Mouse (Mus musculus) urinary bladder, adult 2 months (tissue): ENCODE results near the gene Sit1. TPM values are rescaled to one million over a fixed set of nuclear protein-coding genes. Genes with fewer than 3 reads are reported as not detected.
"Not testable (repeated sequence)": the region's sequence is repeated elsewhere in the genome, so short reads cannot be mapped to it uniquely, and the experiment has no call there.

ENCODE experiments used
- DNase-seq: peaks from one replicate; pipeline ENCODE4 v3.0.0; 2022; ENCODE audit warnings: low spot score
- polyA plus RNA-seq: library from polyadenylated mRNA; depleted of rRNA; stranded (reverse); fragments of >200 nt; gene quantifications from 2 replicates; pipeline ENCODE4 v1.2.3, GENCODE M21; 2012

Gene Sit1
- polyA plus RNA-seq, 1 experiment = 0.41 TPM

- peak; percentile 60 for DNase-seq
These were observed 16.1 kb upstream of the Sit1 start, which contains the start of gene Arhgef39 for GRCm38 (mm10) chr4:43499407-43500333. Gene Arhgef39, minus strand, starts transcription at chr4:43499695.

GRCm38 (mm10) chr4:43498983-43499382 lies 15.4 kb upstream of the Sit1 start:
- no peak for DNase-seq

GRCm38 (mm10) chr4:43497946-43498345 lies 14.4 kb upstream of the Sit1 start:
- DNase-seq = no peak

- no peak for DNase-seq
These were observed 13.9 kb upstream of the Sit1 start for GRCm38 (mm10) chr4:43497405-43497804.

GRCm38 (mm10) chr4:43496587-43496986 lies 13.1 kb upstream of the Sit1 start:
- no peak for DNase-seq

GRCm38 (mm10) chr4:43493846-43494240 lies 10.3 kb upstream of the Sit1 start:
- no peak for DNase-seq

- DNase-seq = peak; percentile 98
These were observed 9.8 kb upstream of the Sit1 start for GRCm38 (mm10) chr4:43493186-43493845.

GRCm38 (mm10) chr4:43492821-43493185 lies 9.3 kb upstream of the Sit1 start, which contains the start of gene Ccdc107:
Gene Ccdc107, plus strand, starts transcription at chr4:43492900.
- peak; percentile 73 for DNase-seq

GRCm38 (mm10) chr4:43492101-43492820 lies 8.7 kb upstream of the Sit1 start:
- DNase-seq = no peak

- DNase-seq = no peak
These were observed 7.3 kb upstream of the Sit1 start for GRCm38 (mm10) chr4:43490801-43491200.

GRCm38 (mm10) chr4:43489611-43490010 lies 6.1 kb upstream of the Sit1 start:
- DNase-seq = no peak

GRCm38 (mm10) chr4:43485666-43486065 lies 2.1 kb upstream of the Sit1 start:
- not testable (repeated sequence) for DNase-seq

- DNase-seq = no peak
These were observed 943 bp downstream of the Sit1 start for GRCm38 (mm10) chr4:43482591-43482990.

- no peak for DNase-seq
These were observed 1.6 kb downstream of the Sit1 start for GRCm38 (mm10) chr4:43481894-43482456.

GRCm38 (mm10) chr4:43480985-43481384 lies 2.5 kb downstream of the Sit1 start:
- DNase-seq = no peak

- no peak for DNase-seq
These were observed 4.4 kb downstream of the Sit1 start for GRCm38 (mm10) chr4:43478906-43479832.

- DNase-seq = no peak
These were observed 5.0 kb downstream of the Sit1 start for GRCm38 (mm10) chr4:43478534-43478858.

GRCm38 (mm10) chr4:43477857-43478533 lies 5.5 kb downstream of the Sit1 start:
- peak; percentile 60 for DNase-seq

GRCm38 (mm10) chr4:43476604-43477003 lies 6.9 kb downstream of the Sit1 start:
- DNase-seq = no peak

- DNase-seq = no peak
These were observed 9.9 kb downstream of the Sit1 start for GRCm38 (mm10) chr4:43473636-43474035.
